Mouse (Mus musculus) G1E (cell line): ENCODE data around the gene Plcb1.

Source experiments
- CTCF ChIP-seq: IDR thresholded peaks from 2 replicates; pipeline ENCODE4 v1.5.1; 2012; ENCODE audit warnings: low read depth, low read length, inconsistent platforms, mixed read lengths
- GATA1 ChIP-seq: IDR thresholded peaks from 2 replicates; pipeline ENCODE4 v1.6.1; 2012; ENCODE audit warnings: borderline replicate concordance, low read length, inconsistent platforms, mixed read lengths
- GATA2 ChIP-seq: IDR thresholded peaks from 2 replicates; pipeline ENCODE4 v1.6.1; 2012; ENCODE audit warnings: low read depth, low read length, inconsistent platforms, borderline replicate concordance
- POLR2AphosphoS5 ChIP-seq: IDR thresholded peaks from 2 replicates; pipeline ENCODE4 v1.6.1; 2012; ENCODE audit warnings: low read depth, low read length, inconsistent platforms; ENCODE audit not compliant: insufficient replicate concordance
- TAL1 ChIP-seq: conservative IDR thresholded peaks from 2 replicates; pipeline ENCODE4 v1.6.1; 2012; ENCODE audit warnings: low read depth, low read length, inconsistent platforms, mixed read lengths

GRCm38 (mm10) chr2:135402916-135403315, 617.0 kb downstream of the Plcb1 start:
- no peak for TF ChIP-seq CTCF
- TF ChIP-seq GATA1, result no peak
- no peak for TF ChIP-seq POLR2AphosphoS5
- no peak for TF ChIP-seq TAL1
- TF ChIP-seq GATA2, result no peak
